Mouse (Mus musculus) monocyte, adult 5-6 weeks (primary cell): ENCODE data around the gene S100pbp. TPM values are rescaled to one million over a fixed set of nuclear protein-coding genes. Genes with fewer than 3 reads are reported as not detected.

ENCODE experiments used
- ATAC-seq: fragments of 153-309, 156-312 bp; replicated peaks from 2 replicates; pipeline ENCODE4 v1.8.0; 2017; ENCODE audit warnings: mild to moderate bottlenecking; ENCODE audit not compliant: low TSS enrichment, insufficient number of reproducible peaks, severe bottlenecking, poor library complexity, low FRiP score
- total RNA-seq: library from RNA; stranded (forward); fragments of 200-1000, 200-491, 200-594 nt; gene quantifications from 3 replicates; pipeline ENCODE4 v1.2.3, GENCODE M21; 2017

Gene S100pbp
- total RNA-seq: 24.0 to 32.0 TPM (median 30.6 TPM) in 3 replicates

DNA sequence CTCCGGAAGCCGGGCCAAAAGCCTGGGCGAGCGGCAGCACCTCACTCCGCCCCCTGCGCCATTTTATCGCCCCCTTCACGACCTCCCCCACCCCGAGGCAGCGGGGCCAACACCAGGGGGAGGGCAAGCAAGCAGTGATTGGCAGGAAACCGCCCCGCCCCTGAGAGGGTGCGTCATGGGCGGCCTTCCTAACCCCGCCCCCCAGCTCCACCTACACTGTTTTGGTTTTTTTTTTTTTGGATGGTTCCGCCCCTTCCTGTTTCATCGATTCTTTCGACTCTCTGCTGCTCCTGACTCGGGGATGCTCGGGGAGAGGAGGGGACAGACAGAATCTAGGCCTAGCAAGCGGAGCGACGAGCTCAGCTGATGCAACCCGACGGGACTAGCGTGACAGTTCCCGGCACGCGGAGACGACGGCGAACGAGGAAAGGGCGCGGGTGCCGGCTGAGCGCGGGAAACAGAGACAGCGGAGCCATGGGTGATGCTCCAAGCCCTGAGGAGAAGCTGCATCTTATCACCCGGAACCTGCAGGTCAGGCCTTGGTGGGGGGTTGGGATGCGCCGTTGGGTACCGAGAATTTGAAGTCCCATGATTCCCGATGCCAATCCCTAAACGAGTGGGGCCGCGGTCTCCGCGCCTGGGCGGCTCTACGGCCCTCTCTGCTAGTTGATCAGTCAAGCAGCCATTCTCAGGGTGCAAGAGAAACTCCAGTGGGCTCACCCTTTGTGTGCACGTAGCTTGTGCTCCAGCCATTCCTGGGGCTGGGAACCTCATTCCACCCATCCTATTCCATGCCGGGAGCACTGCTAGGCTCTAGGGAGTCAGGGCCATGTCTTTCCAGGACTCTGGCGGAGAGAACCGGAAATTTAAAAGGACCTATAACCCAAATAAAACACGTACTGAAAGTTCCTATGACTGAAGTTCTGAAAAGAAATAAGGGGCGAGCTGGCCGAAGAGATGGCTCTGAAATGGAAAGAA, at the start of gene S100pbp, which contains the start of gene Yars:
Gene S100pbp (minus strand): TSS at position 186 of the 978 bp plus-strand sequence.
Gene Yars (plus strand): TSS at position 219 of the 978 bp plus-strand sequence.
- ATAC-seq: peak; percentile 95

DNA sequence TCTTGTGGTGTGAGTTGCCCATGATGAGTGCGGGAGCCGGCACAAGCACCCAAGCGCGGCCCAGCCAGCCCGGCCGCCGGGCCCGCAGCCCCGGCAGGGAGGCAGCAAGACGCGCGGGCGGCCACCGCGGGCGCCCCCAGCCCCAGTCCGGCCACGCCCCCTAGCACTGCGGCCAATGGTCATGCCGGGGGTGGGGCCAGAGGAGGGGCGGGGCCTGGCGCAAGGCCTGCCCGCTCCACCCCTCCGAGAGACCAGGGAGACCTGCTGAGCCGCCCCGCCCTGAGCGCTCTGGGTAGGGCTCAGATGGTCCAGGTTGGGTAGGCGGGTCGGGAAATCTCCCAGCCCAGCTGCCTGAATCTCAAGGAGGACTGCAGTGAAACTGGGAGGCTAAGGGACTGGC, 49.5 kb upstream of the S100pbp start:
- no peak for ATAC-seq

DNA sequence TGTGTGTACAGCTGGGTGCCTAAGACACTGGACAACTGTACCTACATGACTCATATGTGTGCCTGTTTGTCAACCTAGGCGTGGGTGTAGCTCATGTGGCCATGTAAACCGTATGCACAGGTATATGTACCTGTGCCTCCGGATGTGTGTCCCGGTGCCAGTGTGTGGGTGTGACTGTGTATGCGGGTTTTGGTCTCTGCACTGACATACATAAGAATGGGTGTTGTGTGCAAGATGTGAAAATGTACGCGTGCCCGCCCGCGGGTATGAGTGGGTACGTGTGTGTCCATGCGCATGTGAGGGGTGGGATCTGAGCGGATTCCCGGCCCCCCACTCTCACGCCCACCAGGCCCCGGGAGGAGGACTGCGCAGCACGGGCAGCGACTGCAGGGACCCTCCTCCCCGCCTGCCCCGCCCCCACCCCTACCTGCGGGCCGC, 49.1 kb upstream of the S100pbp start:
- no peak for ATAC-seq

DNA sequence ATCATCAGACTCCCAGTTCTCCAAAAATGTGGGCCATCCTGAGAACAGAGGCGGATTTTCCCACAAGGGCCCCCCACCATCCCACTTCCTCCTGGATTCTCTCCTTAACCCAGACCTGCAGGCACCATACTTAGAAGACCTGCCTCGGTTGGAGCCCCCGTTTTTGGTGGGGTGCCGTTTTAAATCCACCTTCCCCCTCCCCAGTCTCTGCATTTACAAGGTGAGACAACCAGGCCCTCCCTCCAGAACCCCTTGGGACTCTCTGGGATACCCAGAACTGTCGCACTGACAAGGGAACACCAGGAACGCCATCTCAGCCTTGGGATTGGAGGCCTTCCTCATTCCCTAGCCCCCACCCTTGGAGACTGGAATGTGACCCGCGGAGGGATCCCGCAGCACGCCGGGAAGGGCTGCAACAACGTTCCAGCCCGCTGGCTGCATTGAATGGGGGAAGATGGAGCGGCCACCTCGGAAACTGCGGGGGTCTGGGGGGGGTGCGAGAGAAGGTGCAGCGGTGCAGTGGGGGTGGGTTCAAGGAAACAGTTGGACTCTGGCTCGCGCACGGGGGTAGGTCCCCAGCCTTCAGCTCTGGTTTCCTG, 48.4 kb upstream of the S100pbp start:
- no peak for ATAC-seq

DNA sequence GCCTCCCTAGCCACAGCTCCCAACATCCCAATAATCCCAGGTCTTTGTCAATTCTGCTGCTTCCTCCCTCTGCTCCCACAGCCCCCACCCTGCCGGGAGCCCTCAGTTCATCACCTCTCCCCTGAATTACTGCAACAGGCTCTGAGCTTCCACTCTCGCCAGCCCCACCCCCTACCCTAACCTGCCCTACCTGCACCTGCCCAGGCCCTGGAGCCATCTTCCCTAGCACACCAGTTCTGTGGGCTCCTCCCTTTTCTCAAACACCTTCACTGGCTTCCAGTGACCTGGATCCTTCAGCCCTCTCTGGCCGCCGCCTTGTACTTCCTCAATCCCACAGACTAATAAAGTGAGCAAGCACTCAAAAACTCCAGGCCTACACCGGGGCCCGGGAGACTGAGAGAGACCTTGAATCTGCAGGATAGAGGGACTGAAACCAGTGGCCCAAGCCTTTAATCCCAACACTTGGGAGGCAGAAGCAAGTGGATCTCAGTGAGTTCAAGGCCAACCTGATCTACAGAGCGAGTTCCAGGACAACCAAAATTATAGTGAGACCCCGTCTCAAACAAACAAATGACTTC, 46.8 kb upstream of the S100pbp start:
- ATAC-seq: no peak

DNA sequence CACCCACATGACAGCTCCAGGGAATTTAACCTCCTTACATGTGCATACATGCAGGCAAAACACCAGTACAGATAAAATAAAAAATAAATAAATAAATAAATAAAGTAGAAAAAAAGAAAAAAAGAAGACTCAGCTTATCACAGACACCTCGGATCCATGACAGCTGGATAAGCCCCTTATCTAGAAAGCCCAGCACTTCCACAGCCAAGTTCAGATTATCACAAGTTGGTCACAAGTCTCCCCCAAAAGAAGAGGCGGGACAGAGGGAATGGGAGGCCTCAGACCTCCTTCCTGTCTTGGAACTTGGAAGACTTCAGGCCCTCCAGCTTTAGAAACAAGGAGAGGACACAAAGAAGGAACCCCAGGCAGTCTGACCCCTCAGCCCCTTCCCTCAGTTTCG, 45.6 kb upstream of the S100pbp start:
- ATAC-seq: no peak

DNA sequence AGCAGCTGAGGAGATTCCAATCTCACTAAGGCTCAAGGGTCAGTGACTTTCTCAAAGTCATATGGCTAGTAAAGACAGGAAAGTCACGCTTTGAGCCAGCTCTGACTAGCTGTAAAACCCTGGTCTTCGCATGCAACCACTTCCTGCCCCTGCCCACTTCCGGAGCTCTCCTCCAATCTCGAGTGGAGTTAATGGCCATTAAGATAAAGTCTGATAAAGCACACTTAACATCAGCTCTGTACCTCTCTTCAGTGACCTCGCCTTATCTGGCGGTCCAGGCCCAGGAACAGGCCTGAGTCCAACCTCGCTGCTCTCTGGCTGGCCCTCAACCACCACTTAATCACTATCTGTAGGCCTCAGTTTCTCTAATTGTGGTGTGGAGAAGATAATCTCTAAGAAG, 45.0 kb upstream of the S100pbp start:
- ATAC-seq: 0 out of 2 replicates have a peak, but pooled peaks have one; percentile 32

DNA sequence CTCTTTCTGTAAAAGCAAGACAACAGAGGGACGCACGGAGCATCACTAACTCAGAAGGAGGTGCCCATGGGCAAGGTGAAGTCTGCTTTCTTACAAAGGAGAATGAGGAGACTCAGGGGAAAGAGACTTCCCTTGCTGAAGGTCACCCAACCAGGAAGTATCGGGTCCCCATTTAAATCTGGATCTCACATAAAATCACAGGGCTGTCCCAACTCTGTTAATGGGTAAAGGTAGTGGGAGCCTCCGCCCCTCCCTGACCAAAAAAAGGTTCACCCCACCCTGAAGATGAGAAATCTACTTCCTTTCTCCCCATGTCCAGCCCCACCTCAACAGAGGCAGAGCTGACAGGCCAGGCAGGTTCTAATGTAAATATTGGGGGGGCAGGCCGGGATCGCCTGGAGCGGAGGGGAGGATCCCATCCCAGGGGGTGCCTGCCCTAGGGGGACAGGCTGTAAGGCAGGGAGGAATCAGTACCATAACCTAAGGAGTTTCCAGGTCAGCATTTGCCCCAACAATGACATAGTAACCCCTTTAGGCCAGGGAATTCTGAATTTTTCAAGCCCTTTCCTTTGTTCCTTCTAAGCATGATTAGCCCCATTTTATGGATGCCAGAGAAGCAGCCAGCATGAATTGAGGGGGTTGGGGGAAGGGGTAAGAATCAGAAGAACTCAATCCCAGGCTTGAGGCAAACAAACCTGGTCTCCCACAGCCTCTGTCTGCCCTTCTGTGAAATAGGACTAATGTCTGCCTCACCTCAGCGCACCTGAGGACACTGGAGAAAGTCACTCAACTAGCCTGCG, 43.2 kb upstream of the S100pbp start:
- no peak for ATAC-seq

DNA sequence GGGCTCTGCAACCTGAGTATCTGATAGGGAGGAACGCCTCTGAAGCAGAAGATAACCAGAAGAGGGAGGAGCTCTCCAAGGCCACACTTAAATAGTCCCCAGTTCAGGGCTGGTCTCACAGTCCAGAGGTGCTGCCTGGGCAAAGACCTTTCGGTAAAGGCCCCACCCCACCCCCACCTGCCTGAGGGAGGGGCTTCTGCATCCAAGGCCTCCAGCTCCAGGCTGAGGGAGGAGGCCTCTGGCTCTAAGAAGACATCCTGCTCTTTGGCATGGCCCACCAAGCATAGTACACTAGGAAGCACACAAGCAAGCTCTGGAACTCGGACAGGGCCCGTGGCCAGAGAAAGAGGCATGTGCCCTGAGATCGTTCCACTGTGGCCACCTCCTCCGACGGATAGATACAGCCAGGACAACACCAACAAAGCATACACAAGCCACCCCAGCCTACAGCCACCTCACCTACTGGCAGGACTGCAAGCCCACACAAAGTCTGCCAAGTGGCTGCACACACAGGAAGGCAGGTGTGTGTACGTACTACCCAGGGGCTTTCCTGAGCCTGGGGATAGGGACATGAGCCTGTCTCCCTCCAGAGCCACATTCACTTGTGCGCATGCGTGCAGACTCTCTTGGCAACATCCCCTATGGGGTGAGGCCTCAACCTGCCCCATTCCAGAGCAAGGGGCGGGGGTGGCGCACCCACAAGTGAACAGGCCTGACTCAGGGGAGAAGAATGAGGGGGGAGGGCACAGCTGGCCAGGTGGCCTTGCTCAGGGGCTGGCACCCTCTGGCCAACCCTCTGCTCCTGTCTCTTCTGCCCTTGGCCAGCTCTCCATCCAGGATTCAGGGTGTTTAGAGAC, 42.3 kb upstream of the S100pbp start:
- ATAC-seq: no peak

DNA sequence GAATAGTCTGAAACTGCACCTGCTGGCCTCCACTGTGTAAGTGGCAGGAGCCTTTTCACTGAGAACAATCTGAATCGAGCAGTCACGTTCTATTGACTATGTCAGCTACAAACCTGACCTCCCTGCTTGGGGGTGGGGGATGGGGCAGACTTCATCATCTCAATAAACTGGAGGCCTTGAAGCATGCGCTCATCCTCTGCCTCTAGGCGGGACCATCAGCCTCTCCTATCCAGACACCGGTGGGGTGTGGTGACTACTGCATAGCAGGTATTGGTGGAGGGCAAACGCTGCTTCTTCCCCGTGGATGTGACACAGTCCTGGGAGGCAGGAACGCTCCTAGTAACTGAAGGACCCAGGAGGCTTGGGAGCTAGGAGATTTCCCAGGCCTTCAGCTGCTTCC, 41.4 kb upstream of the S100pbp start:
- no peak for ATAC-seq

DNA sequence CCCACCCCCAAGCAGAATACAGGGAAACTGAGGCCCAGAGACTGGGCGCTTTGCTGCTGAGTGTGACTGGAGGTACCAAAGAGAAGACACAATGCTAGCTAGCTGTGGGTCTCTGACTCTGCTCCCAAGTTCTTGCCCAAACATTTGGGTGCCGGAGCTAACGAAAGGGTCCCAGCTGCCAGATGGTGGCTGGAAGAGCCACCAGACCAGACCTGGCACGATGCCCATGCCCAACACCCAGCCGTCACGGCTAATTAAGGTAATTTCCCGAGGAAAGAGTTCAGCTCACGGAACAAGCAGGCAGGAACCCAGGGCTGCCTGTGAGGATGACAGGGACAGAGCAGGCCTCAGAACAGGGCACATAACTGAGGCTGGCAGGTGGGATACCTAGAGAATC, 38.5 kb upstream of the S100pbp start:
- no peak for ATAC-seq

DNA sequence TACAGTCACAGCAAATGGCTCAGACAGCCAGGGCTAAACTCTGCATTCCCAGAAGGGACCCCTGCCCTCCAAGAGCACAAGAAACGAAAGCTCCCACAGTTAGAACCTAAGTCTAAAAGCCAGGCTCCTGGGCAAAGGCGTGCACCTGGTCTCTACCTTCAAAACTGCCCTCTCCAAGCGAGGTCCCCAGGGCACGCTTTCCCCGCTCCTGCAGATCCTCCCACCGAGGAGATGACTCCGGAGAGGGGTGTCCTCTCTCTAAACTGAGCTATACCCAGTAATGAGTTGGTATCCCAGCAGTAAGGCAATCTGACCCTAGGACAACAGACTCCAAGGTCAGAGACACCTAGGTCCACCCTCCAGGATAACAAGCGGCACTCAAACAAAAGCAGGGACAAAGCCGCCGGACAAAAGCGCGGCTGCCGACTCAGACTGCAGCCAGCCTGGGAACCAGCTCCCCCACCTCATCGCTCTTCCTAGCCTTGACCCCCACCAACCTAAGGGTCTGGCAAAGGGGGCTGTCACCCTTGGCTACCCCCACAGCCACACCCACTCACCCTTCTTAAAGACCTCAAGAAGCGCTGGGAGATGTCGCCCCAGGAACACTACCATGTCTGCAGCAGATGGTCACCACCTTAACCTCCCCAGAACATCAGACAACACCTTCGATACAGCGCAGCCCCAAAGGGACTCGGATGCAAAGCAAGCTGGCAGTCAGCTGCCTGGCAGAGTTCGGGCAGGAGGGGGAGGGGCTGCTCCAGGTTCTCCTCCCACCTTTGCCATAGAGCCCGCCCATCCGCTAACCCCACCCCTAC, 37.9 kb upstream of the S100pbp start:
- ATAC-seq: no peak

DNA sequence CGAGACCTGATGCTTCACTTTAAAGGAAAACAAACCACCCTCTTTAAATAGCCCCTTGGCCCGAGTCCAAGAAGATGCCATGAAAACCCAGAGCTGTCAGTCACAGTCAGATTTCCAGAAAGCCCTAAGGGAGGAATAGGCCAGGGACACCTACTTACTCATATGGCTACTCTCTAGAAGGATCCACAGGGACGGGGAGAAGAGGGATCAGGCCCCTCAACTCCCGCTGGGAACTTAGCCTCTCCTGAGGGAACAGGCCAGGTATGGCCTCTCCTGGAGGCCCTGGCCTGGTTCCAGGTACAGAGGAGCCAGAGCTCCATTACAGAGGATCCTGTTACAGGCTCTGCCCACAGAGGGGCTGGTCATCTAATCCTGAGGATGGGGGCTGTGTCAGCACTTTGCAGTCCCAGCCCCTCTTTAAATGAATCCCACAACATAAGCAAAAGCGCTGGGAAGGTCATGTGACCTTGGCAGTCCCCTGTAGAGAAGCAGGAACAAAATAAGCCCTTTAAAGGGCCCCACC, 37.0 kb upstream of the S100pbp start:
- no peak for ATAC-seq

DNA sequence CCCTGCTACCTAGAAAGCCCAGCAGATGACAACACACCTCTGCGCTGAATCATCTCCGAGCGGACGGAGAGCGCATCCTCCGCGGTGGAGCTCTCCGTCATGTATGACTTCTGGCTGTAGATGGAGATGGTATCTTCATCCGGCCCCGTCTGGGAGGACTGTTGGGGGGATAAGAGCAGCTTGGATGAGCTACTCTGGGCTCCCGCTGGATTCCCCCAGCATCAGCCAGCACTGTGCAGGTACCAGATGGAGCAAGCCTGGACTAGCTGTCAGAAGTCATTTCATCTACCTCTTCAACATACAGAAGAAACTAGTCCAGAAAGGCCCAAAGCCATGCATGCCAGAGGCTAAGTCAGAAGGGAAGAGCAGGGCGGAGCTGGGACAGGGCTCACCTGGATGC, 35.8 kb upstream of the S100pbp start:
- ATAC-seq: no peak

DNA sequence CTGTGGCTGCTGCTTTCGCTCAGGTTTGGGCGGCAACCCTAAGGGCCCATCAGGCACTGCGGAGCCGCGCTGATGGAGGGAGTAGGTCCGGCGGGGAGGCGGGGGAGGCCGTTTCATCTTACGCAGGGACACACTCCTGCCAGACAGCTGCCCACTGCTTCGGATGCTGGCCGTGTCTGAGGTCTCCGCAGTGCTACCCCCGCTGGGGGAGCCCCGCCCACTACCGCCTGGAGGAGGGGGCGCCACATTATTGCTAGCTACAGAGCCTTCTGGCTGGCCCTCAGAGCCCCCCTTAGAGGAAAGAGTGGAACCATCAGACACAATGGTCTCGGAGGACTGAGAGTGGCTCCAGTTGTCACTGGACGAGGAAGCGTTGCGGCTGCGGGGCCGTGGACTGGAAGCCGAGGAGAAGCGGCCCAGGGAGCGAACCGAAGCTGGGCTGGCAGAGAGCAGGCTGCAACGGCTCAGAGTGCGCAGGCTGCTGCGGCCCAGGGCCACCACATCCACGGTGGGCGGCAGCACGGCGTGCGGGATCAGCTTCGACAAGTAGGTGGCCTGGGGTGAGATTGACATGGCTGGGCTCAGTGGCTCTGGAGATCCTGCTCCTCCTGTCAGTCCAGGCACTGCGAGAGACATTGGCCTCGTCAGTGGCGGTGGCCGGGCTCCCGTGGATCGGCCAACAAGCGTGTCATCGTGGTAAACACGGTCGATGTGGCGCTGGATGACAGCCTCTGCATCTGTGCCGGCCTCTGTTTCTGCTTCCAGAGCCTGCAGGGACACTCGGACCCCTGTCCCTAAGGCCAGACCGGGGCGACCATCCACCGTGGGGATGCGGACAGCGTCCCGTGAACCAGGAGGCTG, 34.1 kb upstream of the S100pbp start:
- ATAC-seq: no peak
